Mouse (Mus musculus) neural tube, embryonic 12.5 days (tissue): ENCODE data around the gene Fryl. TPM values are rescaled to one million over a fixed set of nuclear protein-coding genes. Genes with fewer than 3 reads are reported as not detected.

Source experiments
- ATAC-seq: fragments of 200-750 bp; cut with Nextera tagmentation; 2 replicates; pipeline ENCODE4 v1.8.0; 2017; ENCODE audit warnings: low read depth, mild to moderate bottlenecking, moderate TSS enrichment, moderate library complexity; ENCODE audit not compliant: low FRiP score
- H3K27ac ChIP-seq: fragments of 300-500 bp; sonication (generic); 2 replicates; pipeline ENCODE4 v1.5.1; 2016
- H3K27me3 ChIP-seq: fragments of 300-500 bp; sonication (generic); replicated peaks from 2 replicates; pipeline ENCODE4 v1.6.1; 2016; ENCODE audit warnings: mild to moderate bottlenecking
- H3K36me3 ChIP-seq: fragments of 300-500 bp; sonication (generic); 2 replicates; pipeline ENCODE4 v1.6.1; 2016; ENCODE audit warnings: mild to moderate bottlenecking
- H3K4me1 ChIP-seq: fragments of 300-500 bp; sonication (generic); 2 replicates; pipeline ENCODE4 v1.6.1; 2016
- H3K4me2 ChIP-seq: fragments of 300-500 bp; sonication (generic); replicated peaks from 2 replicates; pipeline ENCODE4 v1.6.1; 2016; ENCODE audit warnings: mild to moderate bottlenecking
- H3K4me3 ChIP-seq: fragments of 300-500 bp; sonication (generic); 2 replicates; pipeline ENCODE4 v1.5.1; 2016
- H3K9ac ChIP-seq: fragments of 300-500 bp; sonication (generic); 2 replicates; pipeline ENCODE4 v1.6.1; 2016; ENCODE audit warnings: mild to moderate bottlenecking
- H3K9me3 ChIP-seq: fragments of 300-500 bp; sonication (generic); 2 replicates; pipeline ENCODE4 v1.6.1; 2016; ENCODE audit warnings: mild to moderate bottlenecking
- WGBS: fragments of 180-500 bp; shearing (Covaris S2); methylation state at CpG from one replicate; pipeline ENCODE4 v1.1.7; 2016; 5-methylcytosine and 5-hydroxymethylcytosine counted together
- polyA plus RNA-seq: library from polyadenylated mRNA; unstranded; fragments of >200 nt; fragmentation: Nextera tagmentation; extraction: Ambion mirVana; gene quantifications from 2 replicates; pipeline ENCODE4 v1.2.1, GENCODE M21; 2016

Fryl gene
- polyA plus RNA-seq, 1 experiment from 2014 or later, result 44.8 TPM

- Histone ChIP-seq H3K9ac (no peak overlapping the region), H3K4me3 (no peak overlapping the region), H3K9me3 (no peaks in the 10 kb centered on the region), H3K36me3 (no peaks in the 10 kb centered on the region), H3K4me2 (no peak overlapping the region), H3K27ac (no peak overlapping the region), H3K4me1 (peaks cover 51% of the 10 kb centered on the region), H3K27me3 (no peaks in the 10 kb centered on the region)
- no peak for ATAC-seq
- 46% methylated on average over 4 of the region's 4 CpGs for WGBS
Measured at GRCm38 (mm10) chr5:73230171-73230570, 26.2 kb downstream of the Fryl start.

- H3K4me1 ChIP-seq, result peaks cover 44% of the 10 kb centered on the region
Measured at GRCm38 (mm10) chr5:73229467-73229866, 27.0 kb downstream of the Fryl start.

GRCm38 (mm10) chr5:73228291-73229049, 27.9 kb downstream of the Fryl start:
- Histone ChIP-seq H3K4me3 (no peak overlapping the region), H3K9me3 (no peaks in the 10 kb centered on the region), H3K27ac (no peak overlapping the region), H3K27me3 (no peaks in the 10 kb centered on the region), H3K36me3 (no peaks in the 10 kb centered on the region), H3K4me2 (no peak overlapping the region), H3K9ac (no peak overlapping the region), H3K4me1 (peaks cover 34% of the 10 kb centered on the region)
- ATAC-seq, result no peak
- 77% methylated on average over 12 of the region's 12 CpGs for WGBS

More at GRCm38 (mm10) chr5:73229467-73229866, 27.0 kb downstream of the Fryl start:
- Histone ChIP-seq H3K4me3 (no peak overlapping the region), H3K36me3 (no peaks in the 10 kb centered on the region), H3K27ac (no peak overlapping the region), H3K4me2 (no peak overlapping the region), H3K9ac (no peak overlapping the region), H3K27me3 (no peaks in the 10 kb centered on the region), H3K9me3 (no peaks in the 10 kb centered on the region)
- ATAC-seq, result no peak
- WGBS, result 82% methylated on average over 6 of the region's 6 CpGs

- H3K9ac ChIP-seq, result no peak overlapping the region
- no peak overlapping the region for H3K27ac ChIP-seq
- H3K4me2 ChIP-seq, result no peak overlapping the region
- H3K9me3 ChIP-seq, result no peaks in the 10 kb centered on the region
- 75% methylated on average over 11 of the region's 11 CpGs for WGBS
- no peaks in the 10 kb centered on the region for H3K27me3 ChIP-seq
- peaks cover 27% of the 10 kb centered on the region for H3K4me1 ChIP-seq
- H3K4me3 ChIP-seq, result no peak overlapping the region
- H3K36me3 ChIP-seq, result no peaks in the 10 kb centered on the region
- no peak for ATAC-seq
Measured at GRCm38 (mm10) chr5:73227518-73228101, 28.8 kb downstream of the Fryl start.

GRCm38 (mm10) chr5:73223065-73223464, 33.4 kb downstream of the Fryl start:
- WGBS, result 78% methylated on average over 6 of the region's 6 CpGs
- no peak overlapping the region for H3K4me3 ChIP-seq
- H3K27ac ChIP-seq, result no peak overlapping the region
- H3K36me3 ChIP-seq, result peaks cover 4% of the 10 kb centered on the region; the same call in 1 of the 2 replicates
- no peak overlapping the region for H3K9ac ChIP-seq
- no peak for ATAC-seq
- H3K4me1 ChIP-seq, result no peaks in the 10 kb centered on the region
- no peak overlapping the region for H3K4me2 ChIP-seq
- H3K9me3 ChIP-seq, result no peaks in the 10 kb centered on the region
- no peaks in the 10 kb centered on the region for H3K27me3 ChIP-seq

GRCm38 (mm10) chr5:73222397-73222796, 34.0 kb downstream of the Fryl start:
- no peak overlapping the region for H3K4me2 ChIP-seq
- 50% methylated on average over 6 of the region's 6 CpGs for WGBS
- no peaks in the 10 kb centered on the region for H3K27me3 ChIP-seq
- H3K9me3 ChIP-seq, result no peaks in the 10 kb centered on the region
- no peak overlapping the region for H3K9ac ChIP-seq
- peaks cover 4% of the 10 kb centered on the region; the same call in 1 of the 2 replicates for H3K36me3 ChIP-seq
- H3K4me3 ChIP-seq, result no peak overlapping the region
- ATAC-seq, result no peak
- no peak overlapping the region for H3K27ac ChIP-seq
- no peaks in the 10 kb centered on the region for H3K4me1 ChIP-seq

- H3K27ac ChIP-seq, result no peak overlapping the region
- no peaks in the 10 kb centered on the region for H3K27me3 ChIP-seq
- H3K9ac ChIP-seq, result no peak overlapping the region
- no peak overlapping the region for H3K4me3 ChIP-seq
- H3K9me3 ChIP-seq, result no peaks in the 10 kb centered on the region
- ATAC-seq, result no peak
- H3K36me3 ChIP-seq, result peaks cover 4% of the 10 kb centered on the region; the same call in 1 of the 2 replicates
- H3K4me1 ChIP-seq, result no peaks in the 10 kb centered on the region
- WGBS, result 87% methylated on average over 7 of the region's 7 CpGs
- H3K4me2 ChIP-seq, result no peak overlapping the region
Measured at GRCm38 (mm10) chr5:73221826-73222225, 34.6 kb downstream of the Fryl start.

GRCm38 (mm10) chr5:73219716-73220115, 36.7 kb downstream of the Fryl start:
- H3K4me2 ChIP-seq, result no peak overlapping the region
- no peak overlapping the region for H3K9ac ChIP-seq
- no peaks in the 10 kb centered on the region for H3K4me1 ChIP-seq
- H3K4me3 ChIP-seq, result no peak overlapping the region
- peaks cover 4% of the 10 kb centered on the region; the same call in 1 of the 2 replicates for H3K36me3 ChIP-seq
- no peaks in the 10 kb centered on the region for H3K9me3 ChIP-seq
- ATAC-seq, result no peak
- H3K27me3 ChIP-seq, result no peaks in the 10 kb centered on the region
- WGBS, result 70% methylated on average over 3 of the region's 3 CpGs
- no peak overlapping the region for H3K27ac ChIP-seq

- WGBS, result 91% methylated on average over 4 of the region's 4 CpGs
- ATAC-seq, result no peak
- no peak overlapping the region for H3K27ac ChIP-seq
- H3K9ac ChIP-seq, result no peak overlapping the region
- H3K4me2 ChIP-seq, result no peak overlapping the region
- no peak overlapping the region for H3K4me3 ChIP-seq
- H3K27me3 ChIP-seq, result no peaks in the 10 kb centered on the region
- H3K4me1 ChIP-seq, result no peaks in the 10 kb centered on the region
- no peaks in the 10 kb centered on the region for H3K9me3 ChIP-seq
- H3K36me3 ChIP-seq, result peaks cover 4% of the 10 kb centered on the region; the same call in 1 of the 2 replicates
Measured at GRCm38 (mm10) chr5:73218065-73218464, 38.4 kb downstream of the Fryl start.

GRCm38 (mm10) chr5:73217116-73217515, 39.3 kb downstream of the Fryl start:
- Histone ChIP-seq H3K9ac (no peak overlapping the region), H3K27ac (no peak overlapping the region), H3K4me2 (no peak overlapping the region), H3K4me1 (no peaks in the 10 kb centered on the region), H3K4me3 (no peak overlapping the region), H3K27me3 (no peaks in the 10 kb centered on the region), H3K9me3 (no peaks in the 10 kb centered on the region), H3K36me3 (peaks cover 8% of the 10 kb centered on the region; the same call in 1 of the 2 replicates)
- ATAC-seq, result no peak
- WGBS, result 98% methylated on average over 1 of the region's 1 CpGs

- WGBS, result 90% methylated on average over 9 of the region's 9 CpGs
Measured at GRCm38 (mm10) chr5:73216014-73216413, 40.4 kb downstream of the Fryl start.

GRCm38 (mm10) chr5:73212446-73212845, 44.0 kb downstream of the Fryl start:
- no peak overlapping the region for H3K9ac ChIP-seq
- 0 out of 2 replicates have a peak, but pooled peaks cover 6% of the 10 kb centered on the region for H3K36me3 ChIP-seq
- 81% methylated on average over 9 of the region's 9 CpGs for WGBS
- no peak overlapping the region for H3K4me3 ChIP-seq
- H3K27me3 ChIP-seq, result no peaks in the 10 kb centered on the region
- no peak for ATAC-seq
- no peaks in the 10 kb centered on the region for H3K4me1 ChIP-seq
- no peaks in the 10 kb centered on the region for H3K9me3 ChIP-seq
- H3K4me2 ChIP-seq, result no peak overlapping the region
- H3K27ac ChIP-seq, result no peak overlapping the region

More at GRCm38 (mm10) chr5:73216014-73216413, 40.4 kb downstream of the Fryl start:
- Histone ChIP-seq H3K4me1 (no peaks in the 10 kb centered on the region), H3K9me3 (no peaks in the 10 kb centered on the region), H3K4me3 (no peak overlapping the region), H3K9ac (no peak overlapping the region), H3K27ac (no peak overlapping the region), H3K4me2 (no peak overlapping the region), H3K36me3 (peaks cover 11% of the 10 kb centered on the region; the same call in 1 of the 2 replicates), H3K27me3 (no peaks in the 10 kb centered on the region)
- no peak for ATAC-seq
